Mouse (Mus musculus) natural killer cell, adult 2 months (primary cell): ENCODE results near the gene Baz2b.
"Not testable (repeated sequence)": the region's sequence is repeated elsewhere in the genome, so short reads cannot be mapped to it uniquely, and the experiment has no call there.

Source experiments
- DNase-seq, 2 experiments: peaks; one replicate each; pipeline ENCODE4 v3.0.0; 2022; ENCODE audit warnings: low spot score in 2 of 2

Gene Baz2b

DNA sequence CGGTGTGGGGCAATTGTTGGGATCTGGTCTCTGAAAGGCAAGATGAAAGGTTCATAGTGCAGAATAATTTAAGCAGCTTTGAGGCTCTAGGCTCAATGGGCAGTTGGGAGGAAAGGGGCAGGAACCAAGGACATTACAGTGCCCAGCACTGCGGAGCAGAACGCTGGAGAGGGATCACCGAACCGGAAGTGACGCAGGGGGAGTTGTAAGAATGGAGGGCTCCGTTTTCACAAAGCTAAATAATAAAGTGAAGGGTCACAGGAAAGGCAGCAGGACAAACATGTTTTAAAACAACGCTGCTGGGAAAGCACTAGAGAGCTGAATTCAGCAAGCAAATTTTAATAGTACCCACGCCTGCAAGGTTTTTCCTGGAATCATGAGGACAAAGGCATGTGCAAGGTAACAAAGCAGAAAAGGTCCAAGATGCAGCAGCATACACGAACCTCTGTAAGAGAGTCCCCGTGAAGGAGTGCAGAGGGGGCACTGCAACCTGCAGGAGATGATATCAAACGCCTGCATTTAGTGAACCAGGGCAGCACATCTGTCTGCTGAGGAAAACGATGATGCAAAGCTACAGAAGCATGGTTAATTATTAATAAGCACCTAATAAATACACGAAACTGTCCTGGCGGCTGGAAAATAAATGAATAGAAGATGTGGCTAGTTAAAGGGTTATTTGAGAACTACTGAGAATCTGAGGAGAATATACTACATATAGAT is 120.0 kb downstream of the Baz2b start:
- DNase-seq: no peak

DNA sequence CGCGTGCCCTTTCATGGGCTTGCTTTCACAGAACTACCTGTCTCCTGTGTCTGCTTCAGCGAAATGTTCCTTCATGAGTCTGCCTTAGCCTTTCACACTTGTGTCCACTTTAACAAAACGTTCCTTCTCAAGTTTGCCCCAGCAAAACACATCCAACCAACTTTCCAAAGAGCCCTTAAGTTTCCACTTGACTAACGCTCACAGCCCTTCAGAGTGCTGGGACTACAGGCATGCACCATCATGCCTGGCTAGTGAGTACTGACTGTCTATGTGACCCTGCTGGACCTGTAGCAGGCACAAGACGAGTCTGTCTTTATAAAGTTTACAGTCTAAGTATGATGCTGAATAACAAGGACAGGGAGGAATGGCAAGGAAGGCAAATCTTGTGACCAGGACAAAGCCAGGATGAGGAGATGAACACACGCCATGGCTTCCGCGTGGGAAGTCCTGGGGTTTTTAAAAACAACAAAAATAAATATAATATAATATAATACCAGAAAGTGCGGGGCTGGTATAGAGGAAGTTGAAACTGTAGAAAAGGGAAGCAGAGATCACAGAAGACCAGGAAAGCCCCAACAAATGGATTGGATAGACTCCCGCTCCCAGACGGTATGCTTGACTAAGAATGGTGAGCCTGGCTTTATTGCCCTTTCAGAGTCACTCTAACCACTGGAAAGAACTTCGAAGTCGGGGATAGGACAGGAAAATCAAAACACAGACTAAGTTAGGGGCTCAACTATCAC is 120.7 kb downstream of the Baz2b start:
- DNase-seq: no peak

DNA sequence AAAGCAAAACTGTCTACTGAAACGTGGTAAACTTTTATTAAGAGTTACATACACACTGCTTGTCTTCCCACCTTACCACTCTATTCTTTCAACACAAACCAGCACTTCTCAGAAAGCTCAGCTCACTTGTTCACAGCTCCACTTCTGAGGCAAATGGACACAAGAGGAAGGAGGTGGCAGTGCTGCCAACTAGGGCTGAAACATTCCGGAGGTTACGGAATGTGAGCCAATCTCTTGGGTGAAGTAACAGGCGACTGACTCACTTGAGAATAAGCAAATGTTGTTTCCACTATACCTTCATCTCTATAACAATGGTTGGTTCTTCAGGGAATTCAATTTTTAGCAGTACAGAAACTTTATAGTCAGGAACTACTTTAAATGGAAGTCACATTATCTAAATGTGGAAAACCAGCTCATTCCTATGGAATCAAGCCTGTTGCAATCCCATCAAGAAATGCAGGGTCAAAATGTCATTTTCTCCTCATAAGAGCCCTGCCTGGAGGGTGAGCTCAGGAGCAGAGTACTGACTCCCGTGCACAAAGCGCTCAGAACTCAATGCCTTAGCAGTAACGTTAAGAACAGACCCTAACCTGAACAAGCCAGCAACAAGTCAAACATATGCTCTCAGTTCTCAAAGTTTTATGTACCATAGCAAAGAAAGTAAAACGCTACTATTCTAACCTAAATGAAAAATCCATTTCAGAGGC is 123.3 kb downstream of the Baz2b start:
- no peak for DNase-seq

DNA sequence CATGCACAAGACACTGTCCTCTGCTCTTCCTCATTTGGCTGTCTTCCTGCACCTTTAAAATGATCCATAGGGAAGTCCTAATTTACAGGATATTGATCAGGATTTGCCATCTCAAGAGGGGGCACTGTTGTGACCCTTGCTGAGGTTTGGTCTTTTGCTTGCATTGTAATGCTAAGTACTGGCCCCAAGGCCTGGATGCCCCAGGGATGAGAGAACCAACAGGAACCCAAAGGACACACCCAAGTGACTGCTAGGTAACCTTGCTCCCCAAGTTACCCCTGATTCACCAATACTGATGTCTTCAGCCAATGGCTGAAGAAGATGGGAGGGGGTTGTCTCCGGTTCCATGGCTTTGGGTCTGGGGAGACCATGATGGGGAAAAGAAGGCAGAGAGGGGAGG is 124.8 kb downstream of the Baz2b start:
- no peak for DNase-seq

DNA sequence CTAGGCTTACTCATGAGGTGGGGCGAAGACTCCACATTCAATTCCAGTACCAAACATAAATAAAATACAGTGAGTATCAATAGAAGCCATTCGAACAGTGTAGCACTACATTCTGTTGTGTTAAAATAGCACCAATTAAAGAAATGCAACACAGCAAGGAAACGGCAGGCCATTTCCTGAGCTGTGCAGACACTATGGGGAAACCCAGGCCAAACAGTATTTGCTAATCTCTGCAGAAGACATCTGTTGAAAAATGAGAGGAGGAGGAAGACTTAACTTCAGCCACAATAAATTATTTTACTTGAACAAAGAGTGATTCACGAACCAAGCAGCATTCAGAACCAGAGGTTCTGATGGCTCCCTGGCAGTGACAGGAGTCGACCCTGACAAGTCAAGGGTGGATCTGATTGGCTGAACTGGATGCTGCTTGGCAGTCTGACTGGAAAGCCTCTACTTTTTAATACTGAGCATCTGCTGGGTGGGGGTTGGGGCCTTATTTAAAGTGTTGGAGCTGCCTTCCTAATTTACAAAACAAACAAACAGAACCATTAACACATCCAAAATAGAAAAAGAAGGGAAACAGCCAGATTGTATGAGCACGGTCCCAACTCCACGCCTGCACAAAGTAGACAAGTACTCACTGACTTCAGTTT is 126.5 kb downstream of the Baz2b start:
- DNase-seq: no peak

DNA sequence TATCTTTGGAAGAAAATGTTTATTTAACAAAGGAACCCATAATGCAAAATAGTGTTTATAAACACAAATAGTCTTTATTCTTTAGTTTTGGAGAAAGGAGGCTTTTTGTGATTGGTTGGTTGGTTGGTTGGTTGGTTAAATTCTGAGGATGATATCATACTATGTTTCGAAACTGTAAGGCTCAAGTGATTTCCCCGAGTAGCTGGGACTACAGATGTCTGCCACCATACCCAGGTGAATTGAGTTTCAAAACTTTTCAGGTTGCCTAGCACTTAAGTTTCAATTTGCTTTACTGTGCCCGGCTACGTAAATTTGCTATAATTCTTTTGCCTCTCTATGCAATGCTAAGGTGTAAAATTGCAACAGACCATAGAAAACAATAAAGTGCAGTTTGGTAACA is 127.4 kb downstream of the Baz2b start:
- no peak for DNase-seq

DNA sequence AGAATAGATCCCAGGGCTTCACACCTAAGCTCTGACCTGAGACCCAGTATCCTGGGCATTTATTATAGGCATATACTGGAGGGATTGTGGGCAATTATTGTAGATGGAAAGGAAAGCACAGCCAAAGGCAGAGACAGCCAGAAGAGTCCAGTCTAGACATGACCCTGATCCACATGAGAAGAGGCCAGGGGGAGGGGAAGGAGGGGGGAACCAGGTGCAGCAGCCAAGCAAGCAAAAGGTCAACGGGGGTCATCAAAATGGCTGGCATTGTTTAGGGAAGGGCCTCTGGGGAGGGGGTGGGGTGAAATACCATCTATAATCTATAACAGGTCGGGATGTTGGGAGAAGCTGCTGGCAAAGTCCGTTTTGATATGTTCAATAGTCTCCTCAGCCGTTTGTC is 128.8 kb downstream of the Baz2b start:
- DNase-seq: no peak

DNA sequence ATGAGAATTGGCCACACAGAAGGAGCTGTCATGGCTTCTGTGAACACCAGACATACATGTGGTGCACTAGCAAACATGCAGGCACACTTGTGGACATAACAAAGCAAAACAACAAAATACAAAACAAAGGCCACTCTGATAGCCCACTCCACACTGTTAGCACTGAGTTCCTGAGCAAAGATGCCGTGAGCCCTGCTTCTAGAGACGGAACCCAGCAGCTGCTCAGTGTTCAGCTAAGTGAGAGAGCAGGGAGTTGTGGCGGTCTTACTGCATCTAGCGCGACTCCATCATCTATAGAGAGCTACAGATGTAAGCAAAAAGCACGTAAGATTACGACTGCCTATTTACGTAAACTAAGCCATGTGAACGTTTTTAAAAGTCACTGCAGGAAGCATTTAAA is 132.0 kb downstream of the Baz2b start:
- DNase-seq: no peak

DNA sequence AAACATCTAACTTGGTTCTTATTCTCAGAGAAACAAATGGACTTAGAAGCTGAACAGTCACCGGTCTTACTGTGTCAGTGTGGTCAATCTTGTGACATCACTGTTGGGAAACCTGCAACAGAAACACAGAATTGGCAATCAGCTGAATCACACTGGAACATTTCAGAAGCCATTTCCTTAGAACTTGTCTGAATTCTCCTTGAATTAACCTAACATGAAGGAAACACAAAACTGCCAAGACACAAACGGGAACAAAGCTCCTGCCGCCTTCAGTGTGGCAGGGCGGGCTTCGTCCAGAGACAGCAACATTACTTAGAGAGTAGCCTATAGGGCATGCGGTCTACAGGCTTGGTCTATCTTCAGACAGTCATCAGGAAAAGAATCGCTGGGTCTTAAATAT is 132.8 kb downstream of the Baz2b start:
- peak in 1 of 2 experiments; percentile 40 for DNase-seq

DNA sequence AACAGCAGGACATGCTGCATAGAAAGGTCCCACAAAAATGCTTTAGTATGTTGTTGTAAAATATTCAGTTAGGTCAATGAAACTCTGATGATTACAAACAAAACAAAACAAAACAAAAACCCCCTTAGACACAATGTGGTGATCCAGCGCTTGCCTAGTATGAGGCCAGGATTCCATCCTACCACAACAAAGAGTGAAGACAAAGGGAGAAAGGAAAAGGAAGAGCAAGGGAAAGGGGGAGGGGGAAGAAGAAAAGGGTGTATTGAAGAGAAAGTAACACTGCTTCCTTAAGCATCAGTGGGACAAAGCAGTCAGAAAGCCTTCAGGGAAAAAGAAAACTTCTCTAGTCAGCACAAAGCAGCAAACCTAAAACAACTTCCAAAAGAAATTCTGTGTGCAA is 133.6 kb downstream of the Baz2b start:
- DNase-seq: no peak

DNA sequence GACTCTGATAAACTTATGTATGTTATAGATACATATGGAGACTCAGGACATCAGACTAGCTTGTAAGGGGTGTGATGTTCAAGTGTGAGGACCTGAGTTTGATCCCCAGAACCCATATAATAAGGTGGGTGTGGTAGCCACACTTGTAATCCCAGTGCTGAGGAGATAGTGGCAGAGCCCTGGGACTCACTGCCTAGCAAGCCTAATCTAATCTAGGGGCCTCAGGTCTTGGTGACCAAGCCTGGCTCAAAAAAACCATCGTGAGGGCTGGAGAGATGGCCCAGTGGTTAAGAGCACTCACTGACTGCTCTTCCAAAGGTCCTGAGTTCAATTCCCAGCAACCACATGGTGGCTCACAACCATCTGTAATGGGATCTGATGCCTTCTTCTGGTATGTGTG is 135.8 kb downstream of the Baz2b start:
- DNase-seq: not testable (repeated sequence)

DNA sequence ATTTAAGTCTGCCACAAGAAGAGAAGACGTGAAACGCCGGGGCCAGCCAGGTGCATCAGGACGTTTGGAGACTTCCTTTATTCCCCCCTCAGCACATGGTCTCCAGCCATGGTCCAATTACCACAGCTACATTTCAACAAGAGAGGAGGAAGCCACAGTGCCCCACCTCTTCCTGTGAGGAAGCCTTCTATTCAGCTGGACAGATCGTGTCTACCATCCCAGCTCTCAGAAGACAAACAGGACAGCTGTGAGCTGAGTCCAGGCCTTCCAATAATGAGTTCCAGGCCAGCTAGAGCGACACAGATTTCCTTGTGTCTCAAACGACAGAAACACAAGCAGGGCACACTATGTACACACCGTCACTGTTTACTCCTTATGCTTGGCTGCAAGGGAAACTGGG is 137.8 kb downstream of the Baz2b start:
- peak; percentile 11 to 53 for DNase-seq

DNA sequence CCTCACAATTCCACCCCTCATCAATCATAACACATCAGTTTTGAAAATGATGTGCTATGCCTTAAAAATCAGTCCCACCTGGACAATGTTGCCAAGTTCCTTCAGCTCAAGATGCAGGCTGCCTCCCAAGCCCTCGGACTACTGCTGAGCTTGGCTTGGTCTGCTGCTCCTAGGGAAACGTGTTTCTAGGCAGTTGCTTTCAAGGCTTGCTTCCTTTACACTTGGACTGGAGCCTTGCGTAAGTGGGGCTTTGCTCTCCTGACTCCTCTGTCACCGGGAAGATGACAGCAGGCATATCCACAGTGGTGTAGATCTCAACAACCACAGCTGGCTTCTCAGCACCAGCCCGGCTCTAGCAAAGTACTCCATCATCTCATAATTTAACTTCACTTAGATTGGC is 138.7 kb downstream of the Baz2b start:
- no peak for DNase-seq

DNA sequence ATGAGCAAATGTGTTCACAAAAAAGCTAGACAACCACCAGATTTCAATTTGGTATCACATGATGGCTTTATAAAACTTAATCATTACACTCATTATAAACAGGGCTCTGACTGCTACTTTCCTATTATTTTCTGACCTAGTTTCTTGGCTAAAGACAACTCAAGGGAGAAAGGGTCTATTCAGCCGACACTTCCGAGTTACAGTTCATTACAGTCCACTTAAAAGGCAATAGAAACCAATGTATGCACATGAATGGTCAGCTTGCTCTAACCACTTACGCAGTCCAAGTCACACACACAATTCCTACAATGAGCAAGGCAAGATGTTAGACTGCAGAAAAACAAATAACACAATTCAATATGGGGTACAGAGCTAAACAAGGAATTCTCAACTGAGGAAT is 141.2 kb downstream of the Baz2b start:
- DNase-seq: no peak

DNA sequence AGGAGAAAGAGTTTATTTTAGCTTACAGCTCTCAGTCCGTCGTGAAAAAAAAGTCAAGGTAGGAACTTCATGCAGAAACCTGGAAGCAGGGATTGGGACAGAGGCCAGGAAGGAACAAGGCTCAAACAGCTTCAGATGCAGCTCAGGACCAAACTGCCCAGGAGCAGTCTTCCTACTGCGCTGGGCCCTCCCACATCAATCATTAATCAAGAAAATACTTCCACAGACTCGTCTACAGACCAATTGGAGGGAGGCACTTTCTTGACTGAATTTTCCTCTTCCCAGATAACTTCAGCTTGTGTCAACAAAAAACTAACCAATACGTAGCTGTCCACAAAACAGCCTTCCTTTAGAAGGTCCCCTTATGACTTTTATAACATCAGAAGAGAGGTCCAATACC is 144.2 kb downstream of the Baz2b start:
- no peak for DNase-seq

DNA sequence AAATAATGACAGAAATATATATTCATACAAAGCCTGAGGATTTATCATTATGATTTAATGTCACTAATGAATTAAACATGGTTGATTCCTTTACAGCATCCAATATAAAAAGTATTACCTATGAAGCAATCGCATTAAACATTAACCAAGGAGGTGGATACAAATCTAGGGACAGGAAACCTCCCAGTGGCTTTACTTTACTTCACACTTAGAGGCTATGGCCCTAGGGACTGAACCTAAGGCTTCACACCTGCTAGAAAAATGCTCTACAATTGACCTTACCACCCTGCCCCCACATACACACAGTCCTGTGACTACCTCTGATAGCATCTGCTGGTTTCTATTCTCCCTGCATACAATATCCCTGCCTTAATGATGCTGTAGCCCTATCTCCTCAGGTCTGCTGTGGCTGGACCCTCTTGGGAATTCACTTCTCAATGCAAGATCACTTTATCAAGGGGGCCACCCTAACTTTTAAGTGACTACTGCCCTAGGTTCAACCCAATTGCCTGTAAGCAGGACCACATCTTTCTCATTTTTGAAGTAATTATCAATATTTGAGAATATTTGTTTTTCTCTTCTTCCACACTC is 149.4 kb downstream of the Baz2b start:
- DNase-seq: no peak

DNA sequence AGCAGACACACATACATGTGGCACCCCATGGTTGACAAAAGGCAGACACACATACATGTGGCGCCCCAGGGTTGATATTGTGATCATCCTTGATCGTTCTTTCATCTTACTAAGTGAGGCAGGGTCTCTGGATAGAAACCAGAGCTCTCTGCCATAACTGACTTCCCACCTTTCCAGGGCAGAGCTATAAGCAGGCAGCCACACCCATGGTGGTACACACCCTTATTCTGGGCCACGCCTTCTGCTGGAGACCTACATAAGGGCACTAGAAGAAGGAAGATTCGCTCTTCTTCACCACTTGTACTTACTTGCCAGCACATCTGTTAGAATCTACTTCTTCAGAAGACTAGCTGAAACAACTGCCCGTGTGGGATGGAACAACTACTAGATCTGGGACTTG is 150.3 kb downstream of the Baz2b start:
- DNase-seq: no peak

DNA sequence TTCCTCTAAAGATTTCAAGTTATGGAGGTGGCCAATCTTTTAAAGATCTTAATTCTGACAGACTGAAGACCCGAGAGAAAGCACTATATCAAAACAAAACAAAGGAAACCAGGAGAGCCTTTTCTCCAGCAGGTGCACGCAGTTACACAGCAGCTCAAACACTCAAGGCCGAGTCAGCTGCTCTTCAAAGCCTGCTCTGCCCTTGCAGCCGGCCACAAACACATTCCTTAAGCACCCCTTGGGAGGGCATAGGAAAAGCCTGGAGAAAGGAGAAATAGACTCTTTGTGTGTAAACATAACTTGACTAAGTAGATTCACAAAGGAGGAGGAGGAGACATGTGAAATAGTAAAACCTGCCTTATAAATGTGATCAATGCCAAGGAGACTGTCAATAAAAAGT is 153.6 kb downstream of the Baz2b start:
- no peak for DNase-seq

DNA sequence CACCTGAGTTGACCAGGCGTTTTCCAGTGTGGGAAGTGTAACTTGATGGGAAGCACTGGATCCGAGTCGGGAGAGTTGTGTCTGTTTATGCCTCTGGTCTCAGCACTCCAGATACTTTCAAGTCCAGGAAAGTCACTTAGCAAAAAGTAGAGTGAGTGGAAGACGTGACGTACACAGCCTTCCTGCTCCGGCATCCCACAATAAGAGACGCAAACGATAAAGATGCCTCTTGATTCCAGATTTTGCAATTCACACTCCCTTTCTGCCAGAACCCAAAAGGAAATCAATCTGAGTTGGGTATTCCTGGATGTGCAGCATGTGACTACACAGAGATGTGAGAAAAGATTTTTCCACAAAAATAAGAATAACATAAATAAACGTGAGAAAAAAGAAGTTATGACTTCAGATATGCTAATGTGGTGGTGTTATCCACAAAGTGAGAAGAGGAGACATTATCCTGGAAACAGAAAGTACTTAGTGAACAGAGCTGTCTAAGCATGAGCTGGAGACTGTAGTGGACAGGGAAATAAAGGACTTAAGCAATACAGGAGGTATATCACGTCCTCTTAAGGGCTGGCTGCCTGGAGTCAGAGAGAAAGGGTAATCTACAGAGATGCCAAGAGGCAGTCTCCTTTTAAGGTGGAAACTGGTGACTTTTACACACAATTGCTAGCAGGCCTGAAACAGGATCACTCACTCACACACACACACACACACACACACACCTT is 154.7 kb downstream of the Baz2b start:
- no peak for DNase-seq

DNA sequence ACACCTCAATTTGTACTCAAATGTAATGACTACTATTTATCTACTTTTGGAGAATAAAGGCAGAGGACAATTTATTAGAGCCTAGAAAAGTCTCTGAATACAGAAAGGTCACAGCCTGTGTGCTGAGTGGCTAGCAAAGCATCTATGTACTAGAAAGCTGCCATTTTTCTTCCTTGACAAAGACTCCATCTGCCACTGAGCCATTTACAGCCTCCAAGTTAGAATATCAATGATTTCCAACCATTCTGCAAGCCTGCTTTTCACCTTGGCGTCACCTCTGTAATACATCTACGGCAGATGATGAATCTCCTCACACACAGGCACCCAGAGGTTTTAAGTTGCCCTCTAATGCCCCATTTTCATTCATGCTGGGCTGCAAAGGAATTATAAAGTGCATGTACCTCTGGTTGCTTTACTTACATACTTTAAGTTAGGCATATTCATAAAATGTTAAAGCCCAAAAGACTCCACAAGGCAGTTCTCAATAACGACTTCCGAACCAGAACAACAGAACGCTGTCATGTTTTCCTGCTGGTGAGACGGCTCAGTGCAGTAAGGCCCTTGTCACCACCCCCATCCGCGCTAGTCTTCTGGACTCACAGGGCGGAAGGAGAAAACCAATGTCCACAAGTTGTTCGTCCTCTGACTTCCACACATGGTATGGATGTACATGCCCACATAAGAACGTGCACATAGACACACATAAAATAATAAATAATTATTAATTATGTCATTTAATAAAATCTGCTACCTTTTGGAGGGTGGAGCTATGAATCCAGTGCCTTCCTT is 156.2 kb downstream of the Baz2b start:
- DNase-seq: no peak
